Mouse (Mus musculus) stomach, embryonic 16.5 days (tissue): ENCODE results near the gene Atg101. TPM values are rescaled to one million over a fixed set of nuclear protein-coding genes. Genes with fewer than 3 reads are reported as not detected.

Source experiments
- ATAC-seq: fragments of 200-750 bp; cut with Nextera tagmentation; 2 replicates; pipeline ENCODE4 v1.8.0; 2017; ENCODE audit warnings: moderate number of reproducible peaks, moderate TSS enrichment; ENCODE audit not compliant: insufficient read depth, low FRiP score
- H3K27ac ChIP-seq: fragments of 300-500 bp; sonication (generic); 2 replicates; pipeline ENCODE4 v1.5.1; 2014; ENCODE audit warnings: low read length
- H3K27me3 ChIP-seq: fragments of 300-500 bp; sonication (generic); 2 replicates; pipeline ENCODE4 v1.6.1; 2014; ENCODE audit warnings: low read length, control low read depth, mixed read lengths; ENCODE audit not compliant: control insufficient read depth, insufficient read depth
- H3K36me3 ChIP-seq: fragments of 300-500 bp; sonication (generic); 2 replicates; pipeline ENCODE4 v1.6.1; 2014; ENCODE audit warnings: low read length; ENCODE audit not compliant: control insufficient read depth, insufficient read depth
- H3K4me1 ChIP-seq: fragments of 300-500 bp; sonication (generic); 2 replicates; pipeline ENCODE4 v1.6.1; 2014; ENCODE audit warnings: low read length, control low read depth, mixed read lengths; ENCODE audit not compliant: control insufficient read depth, insufficient read depth
- H3K4me2 ChIP-seq: fragments of 300-500 bp; sonication (generic); 2 replicates; pipeline ENCODE4 v1.6.1; 2014; ENCODE audit warnings: low read depth, low read length, mixed read lengths
- H3K4me3 ChIP-seq: fragments of 300-500 bp; sonication (generic); replicated peaks from 2 replicates; pipeline ENCODE4 v1.5.1; 2014; ENCODE audit warnings: mild to moderate bottlenecking, low read length
- H3K9ac ChIP-seq: fragments of 300-500 bp; sonication (generic); 2 replicates; pipeline ENCODE4 v1.6.1; 2014; ENCODE audit warnings: low read length
- H3K9me3 ChIP-seq: fragments of 300-500 bp; sonication (generic); replicated peaks from 2 replicates; pipeline ENCODE4 v1.6.1; 2016; ENCODE audit warnings: low read length, control low read depth; ENCODE audit not compliant: control insufficient read depth
- WGBS: fragments of 180-500 bp; shearing (Covaris S2); extraction: QIAGEN DNeasy Blood & Tissue Kit; methylation state at CpG from one replicate; pipeline ENCODE4 v1.1.7; 2014; 5-methylcytosine and 5-hydroxymethylcytosine counted together
- polyA plus RNA-seq: library from polyadenylated mRNA; unstranded; fragments of >200 nt; fragmentation: Nextera tagmentation; extraction: Ambion mirVana; gene quantifications from 2 replicates; pipeline ENCODE4 v1.2.1, GENCODE M21; 2015

The Atg101 gene
- polyA plus RNA-seq, 1 experiment from 2014 or later: 66.9 TPM

GRCm38 (mm10) chr15:101260387-101260786 is 23.7 kb upstream of the Atg101 start:
- Histone ChIP-seq H3K4me2 (no peak overlapping the region), H3K27ac (peak overlapping the region; percentile 90), H3K4me3 (no peak overlapping the region), H3K36me3 (no peaks in the 10 kb centered on the region), H3K4me1 (peaks cover 32% of the 10 kb centered on the region), H3K27me3 (no peaks in the 10 kb centered on the region), H3K9ac (no peak overlapping the region; the same call in 1 of the 2 replicates), H3K9me3 (no peaks in the 10 kb centered on the region)
- WGBS: 34% methylated on average over 10 of the region's 10 CpGs
- ATAC-seq: peak; percentile 19; the same call in 1 of the 2 replicates

DNA sequence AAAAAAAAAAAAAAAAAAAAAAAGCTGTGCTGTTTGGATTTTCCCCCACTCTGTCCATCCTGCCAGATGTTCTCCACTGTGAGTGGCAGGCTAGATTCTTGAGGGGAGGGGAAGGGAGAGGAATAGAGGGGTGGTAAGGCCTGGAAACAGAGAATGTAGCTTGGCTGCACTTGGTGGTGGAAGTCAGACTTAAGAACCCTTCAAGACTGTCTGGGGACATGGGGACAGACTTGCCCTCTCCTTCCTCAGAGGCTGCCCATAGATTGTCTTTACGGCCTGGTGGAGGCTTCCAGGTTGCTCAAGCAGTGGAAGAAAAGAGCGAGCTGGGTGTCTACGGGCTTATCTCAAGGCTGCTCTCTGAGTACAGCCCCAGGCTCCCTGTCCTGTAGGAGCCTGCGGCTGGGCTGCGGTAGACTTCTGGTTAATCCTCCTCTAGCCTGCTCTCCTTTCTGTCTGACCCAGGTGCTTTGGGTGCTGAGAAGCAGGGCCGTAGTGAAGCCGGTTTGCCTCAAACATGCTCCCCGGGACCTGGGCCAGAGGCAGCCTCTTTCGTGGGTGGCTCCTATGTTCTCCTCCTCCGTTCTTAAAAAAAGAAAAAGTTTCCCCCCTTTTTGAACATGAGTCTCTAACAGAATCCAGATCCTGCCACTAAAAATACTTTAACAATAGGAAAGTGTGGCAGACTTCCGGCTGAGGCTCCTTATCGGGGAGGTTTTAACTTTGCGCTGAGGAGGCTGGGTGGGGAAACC is 23.0 kb upstream of the Atg101 start:
- Histone ChIP-seq H3K36me3 (no peaks in the 10 kb centered on the region), H3K4me1 (peaks cover 37% of the 10 kb centered on the region), H3K9ac (peak overlapping the region; percentile 49), H3K27me3 (no peaks in the 10 kb centered on the region), H3K4me3 (no peak overlapping the region), H3K27ac (peak overlapping the region; percentile 90), H3K4me2 (peak overlapping the region; percentile 7; the same call in 1 of the 2 replicates), H3K9me3 (no peaks in the 10 kb centered on the region)
- WGBS: 30% methylated on average over 13 of the region's 13 CpGs
- no peak; the same call in 1 of the 2 replicates for ATAC-seq

- WGBS: 68% methylated on average over 5 of the region's 5 CpGs
- Histone ChIP-seq H3K4me1 (peaks cover 39% of the 10 kb centered on the region), H3K4me3 (no peak overlapping the region), H3K9me3 (no peaks in the 10 kb centered on the region), H3K4me2 (no peak overlapping the region), H3K9ac (no peak overlapping the region), H3K27ac (peak overlapping the region; percentile 25; the same call in 1 of the 2 replicates), H3K27me3 (no peaks in the 10 kb centered on the region), H3K36me3 (no peaks in the 10 kb centered on the region)
- ATAC-seq: no peak
Measured at GRCm38 (mm10) chr15:101262502-101262901, 21.6 kb upstream of the Atg101 start.

DNA sequence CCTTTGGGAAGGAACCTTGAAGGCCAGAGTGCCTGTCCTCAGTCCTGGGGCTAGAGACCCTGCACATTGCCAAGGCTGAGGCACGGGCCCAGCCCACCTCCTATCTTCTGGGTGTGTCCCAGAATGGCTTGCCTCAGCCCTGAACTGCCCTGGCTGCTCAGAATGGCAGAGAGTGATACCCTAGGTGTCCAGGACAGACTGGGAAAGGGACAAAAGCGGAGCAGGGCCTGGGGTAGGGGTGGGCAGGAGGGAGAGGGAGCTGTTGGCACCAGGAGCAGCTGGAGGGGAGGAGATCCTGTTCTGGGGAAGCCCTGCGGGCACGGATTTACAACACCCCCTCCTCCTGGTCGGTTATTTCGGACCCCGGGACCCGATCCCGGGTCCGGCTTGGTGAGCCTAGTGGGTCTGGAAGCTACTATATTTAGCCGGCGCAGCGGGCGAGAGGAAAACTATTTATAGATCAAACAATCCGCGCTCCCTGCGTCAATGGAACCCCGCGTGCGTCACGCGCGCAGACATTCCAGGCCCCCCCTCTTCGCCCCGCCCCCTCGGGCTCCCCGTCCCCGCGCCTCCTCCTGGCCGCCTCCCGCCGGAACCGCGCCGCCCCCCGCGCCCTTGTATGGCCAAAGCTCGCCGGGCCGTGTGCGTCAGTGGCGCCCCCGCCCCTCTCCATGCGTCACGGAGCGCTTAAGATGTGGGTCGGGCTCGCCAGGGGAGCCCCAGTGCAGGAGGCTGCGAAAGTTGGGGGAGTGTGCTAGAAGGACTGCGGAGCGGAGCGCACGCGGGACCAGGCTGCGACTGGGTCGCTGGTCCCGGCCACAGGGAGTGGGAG is 17.7 kb upstream of the Atg101 start:
- peaks cover 30% of the 10 kb centered on the region for H3K4me1 ChIP-seq
- no peaks in the 10 kb centered on the region for H3K36me3 ChIP-seq
- no peaks in the 10 kb centered on the region for H3K9me3 ChIP-seq
- H3K27ac ChIP-seq: peak overlapping the region; percentile 81
- peak; percentile 93 for ATAC-seq
- peak overlapping the region; percentile 65 for H3K4me3 ChIP-seq
- WGBS: under 1% methylated on average over 57 of the region's 57 CpGs
- peak overlapping the region; percentile 76 for H3K9ac ChIP-seq
- no peaks in the 10 kb centered on the region for H3K27me3 ChIP-seq
- peak overlapping the region; percentile 90 for H3K4me2 ChIP-seq

GRCm38 (mm10) chr15:101267053-101268032 is 16.7 kb upstream of the Atg101 start:
- peak; percentile 8; the same call in 1 of the 2 replicates for ATAC-seq
- H3K27me3 ChIP-seq: no peaks in the 10 kb centered on the region
- 2% methylated on average over 25 of the region's 25 CpGs for WGBS

DNA sequence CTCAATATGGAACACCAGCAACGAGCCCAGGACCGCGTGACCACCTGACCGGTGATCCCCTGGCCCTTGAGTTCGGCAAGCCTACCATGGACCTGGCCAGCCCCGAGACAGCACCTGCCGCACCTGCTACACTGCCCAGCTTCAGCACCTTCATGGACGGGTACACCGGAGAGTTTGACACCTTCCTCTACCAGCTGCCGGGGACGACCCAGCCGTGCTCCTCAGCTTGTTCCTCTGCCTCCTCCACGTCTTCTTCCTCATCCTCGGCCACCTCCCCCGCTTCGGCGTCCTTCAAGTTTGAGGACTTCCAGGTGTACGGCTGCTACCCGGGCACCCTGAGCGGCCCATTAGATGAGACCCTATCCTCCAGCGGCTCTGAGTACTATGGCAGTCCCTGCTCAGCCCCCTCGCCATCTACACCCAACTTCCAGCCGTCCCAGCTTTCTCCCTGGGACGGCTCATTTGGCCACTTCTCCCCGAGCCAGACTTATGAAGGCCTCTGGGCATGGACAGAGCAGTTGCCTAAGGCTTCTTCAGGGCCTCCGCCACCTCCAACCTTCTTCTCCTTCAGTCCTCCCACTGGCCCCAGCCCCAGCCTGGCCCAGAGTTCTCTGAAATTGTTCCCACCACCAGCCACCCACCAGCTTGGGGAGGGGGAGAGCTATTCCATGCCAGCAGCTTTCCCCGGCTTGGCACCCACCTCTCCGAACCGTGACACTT is 13.8 kb upstream of the Atg101 start:
- Histone ChIP-seq H3K36me3 (0 out of 2 replicates have a peak, but pooled peaks cover 3% of the 10 kb centered on the region), H3K4me2 (no peak overlapping the region), H3K27ac (no peak overlapping the region), H3K27me3 (no peaks in the 10 kb centered on the region), H3K9ac (no peak overlapping the region), H3K4me3 (no peak overlapping the region), H3K4me1 (peaks cover 16% of the 10 kb centered on the region), H3K9me3 (no peaks in the 10 kb centered on the region)
- no peak for ATAC-seq
- 85% methylated on average over 29 of the region's 29 CpGs for WGBS

More at GRCm38 (mm10) chr15:101267053-101268032, 16.7 kb upstream of the Atg101 start:
- peak overlapping the region; percentile 81 for H3K27ac ChIP-seq
- H3K36me3 ChIP-seq: no peaks in the 10 kb centered on the region
- H3K4me1 ChIP-seq: peaks cover 20% of the 10 kb centered on the region
- peak overlapping the region; percentile 76 for H3K9ac ChIP-seq
- H3K4me2 ChIP-seq: peak overlapping the region; percentile 90
- H3K4me3 ChIP-seq: peak overlapping the region; percentile 65
- H3K9me3 ChIP-seq: no peaks in the 10 kb centered on the region

- Histone ChIP-seq H3K4me1 (peaks cover 8% of the 10 kb centered on the region), H3K4me2 (no peak overlapping the region), H3K27me3 (no peaks in the 10 kb centered on the region), H3K4me3 (no peak overlapping the region), H3K27ac (0 out of 2 replicates have a peak overlapping the region, but pooled peaks have one; percentile 11), H3K9ac (0 out of 2 replicates have a peak overlapping the region, but pooled peaks have one; percentile 4), H3K36me3 (0 out of 2 replicates have a peak, but pooled peaks cover 3% of the 10 kb centered on the region), H3K9me3 (no peaks in the 10 kb centered on the region)
- ATAC-seq: no peak
- 74% methylated on average over 3 of the region's 3 CpGs for WGBS
Measured at GRCm38 (mm10) chr15:101271107-101271506, 13.0 kb upstream of the Atg101 start.

GRCm38 (mm10) chr15:101271513-101271912 is 12.6 kb upstream of the Atg101 start:
- no peak for ATAC-seq
- no peak overlapping the region for H3K27ac ChIP-seq
- 0 out of 2 replicates have a peak, but pooled peaks cover 3% of the 10 kb centered on the region for H3K36me3 ChIP-seq
- no peak overlapping the region for H3K4me3 ChIP-seq
- no peaks in the 10 kb centered on the region for H3K9me3 ChIP-seq
- peaks cover 9% of the 10 kb centered on the region for H3K4me1 ChIP-seq
- H3K4me2 ChIP-seq: no peak overlapping the region
- no peaks in the 10 kb centered on the region for H3K27me3 ChIP-seq
- 89% methylated on average over 15 of the region's 15 CpGs for WGBS
- no peak overlapping the region for H3K9ac ChIP-seq
